Mouse (Mus musculus) forebrain, embryonic 16.5 days (tissue): ENCODE data around the gene Celf6. TPM values are rescaled to one million over a fixed set of nuclear protein-coding genes. Genes with fewer than 3 reads are reported as not detected.

Source experiments
- ATAC-seq: fragments of 200-750 bp; cut with Nextera tagmentation; 2 replicates; pipeline ENCODE4 v1.8.0; 2017; ENCODE audit warnings: mild to moderate bottlenecking, moderate library complexity
- H3K27ac ChIP-seq: fragments of 300-500 bp; sonication (generic); 2 replicates; pipeline ENCODE4 v1.5.1; 2014; ENCODE audit warnings: low read length, control low read depth
- H3K27me3 ChIP-seq: fragments of 300-500 bp; sonication (generic); replicated peaks from 2 replicates; pipeline ENCODE4 v1.6.1; 2014; ENCODE audit warnings: low read length; ENCODE audit not compliant: control insufficient read depth, insufficient read depth
- H3K36me3 ChIP-seq: fragments of 300-500 bp; sonication (generic); 2 replicates; pipeline ENCODE4 v1.6.1; 2014; ENCODE audit not compliant: control insufficient read depth, insufficient read depth
- H3K4me1 ChIP-seq: fragments of 300-500 bp; sonication (generic); replicated peaks from 2 replicates; pipeline ENCODE4 v1.6.1; 2014; ENCODE audit warnings: low read length; ENCODE audit not compliant: control insufficient read depth, insufficient read depth
- H3K4me2 ChIP-seq: fragments of 300-500 bp; sonication (generic); 2 replicates; pipeline ENCODE4 v1.6.1; 2014; ENCODE audit warnings: mild to moderate bottlenecking, low read length, control low read depth
- H3K4me3 ChIP-seq: fragments of 300-500 bp; sonication (generic); replicated peaks from 2 replicates; pipeline ENCODE4 v1.5.1; 2014; ENCODE audit warnings: mild to moderate bottlenecking, low read length, control low read depth
- H3K9ac ChIP-seq: fragments of 300-500 bp; sonication (generic); replicated peaks from 2 replicates; pipeline ENCODE4 v1.6.1; 2014; ENCODE audit warnings: low read depth, low read length, control low read depth
- H3K9me3 ChIP-seq: fragments of 300-500 bp; sonication (generic); 2 replicates; pipeline ENCODE4 v1.6.1; 2016; ENCODE audit warnings: low read length; ENCODE audit not compliant: control insufficient read depth
- WGBS: fragments of 180-500 bp; shearing (Covaris S2); extraction: QIAGEN DNeasy Blood & Tissue Kit; methylation state at CpG from one replicate; pipeline ENCODE4 v1.1.7; 2014; 5-methylcytosine and 5-hydroxymethylcytosine counted together
- polyA plus RNA-seq: library from polyadenylated mRNA; unstranded; fragments of >200 nt; fragmentation: Nextera tagmentation; extraction: Ambion mirVana; gene quantifications from 2 replicates; pipeline ENCODE4 v1.2.1, GENCODE M21; 2015

Celf6 gene
- polyA plus RNA-seq, 1 experiment from 2014 or later: 42.0 TPM

DNA sequence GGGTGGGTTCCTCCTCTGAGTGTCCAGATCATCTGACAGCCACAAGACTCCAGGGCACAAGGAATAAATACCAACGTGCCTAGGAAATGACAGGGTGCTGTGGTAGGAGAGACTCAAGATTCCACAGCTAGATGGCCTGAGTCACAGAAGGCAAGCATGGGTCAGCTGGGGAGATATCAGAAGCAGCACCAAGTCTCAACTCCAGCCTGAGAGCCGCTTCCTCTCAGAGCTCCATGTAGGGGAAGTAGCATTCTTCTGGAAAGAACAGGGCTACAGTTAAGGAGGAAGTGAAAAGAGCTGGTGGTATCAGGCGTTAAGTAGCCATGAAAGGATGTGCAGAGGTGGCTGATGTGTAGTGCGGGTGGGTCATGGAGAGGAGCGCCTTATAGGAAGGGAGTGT, 33.0 kb upstream of the Celf6 start:
- WGBS: 88% methylated on average over 5 of the region's 5 CpGs
- ATAC-seq: no peak
- no peak overlapping the region for H3K9ac ChIP-seq
- no peak overlapping the region for H3K27ac ChIP-seq
- no peaks in the 10 kb centered on the region for H3K9me3 ChIP-seq
- H3K36me3 ChIP-seq: no peaks in the 10 kb centered on the region
- peaks cover 11% of the 10 kb centered on the region for H3K4me1 ChIP-seq
- H3K4me3 ChIP-seq: no peak overlapping the region
- no peak overlapping the region for H3K4me2 ChIP-seq
- no peaks in the 10 kb centered on the region for H3K27me3 ChIP-seq

DNA sequence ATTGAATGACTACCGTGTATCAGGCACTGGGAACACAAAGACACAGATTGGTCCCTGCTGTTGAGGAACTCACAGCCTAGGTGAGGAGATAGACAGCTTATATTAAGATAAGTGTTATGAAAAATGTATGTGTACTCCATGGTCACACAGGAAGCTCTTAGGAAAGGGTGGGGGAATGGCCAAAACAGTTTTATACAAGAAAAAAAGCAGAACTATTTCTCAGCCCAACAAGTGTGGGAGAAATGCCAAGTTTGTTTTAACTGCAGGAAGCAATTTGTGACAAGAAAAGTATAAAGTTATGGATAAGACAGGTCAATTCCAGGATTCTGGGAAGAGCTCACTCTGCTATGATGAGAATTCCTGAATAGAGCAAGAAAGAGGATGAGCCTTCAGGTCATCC, 29.8 kb upstream of the Celf6 start:
- Histone ChIP-seq H3K4me1 (no peaks in the 10 kb centered on the region), H3K4me3 (no peak overlapping the region), H3K9me3 (no peaks in the 10 kb centered on the region), H3K36me3 (no peaks in the 10 kb centered on the region), H3K4me2 (no peak overlapping the region), H3K27ac (no peak overlapping the region), H3K9ac (no peak overlapping the region), H3K27me3 (no peaks in the 10 kb centered on the region)
- no peak for ATAC-seq
- WGBS: 93% methylated on average over 1 of the region's 1 CpGs

DNA sequence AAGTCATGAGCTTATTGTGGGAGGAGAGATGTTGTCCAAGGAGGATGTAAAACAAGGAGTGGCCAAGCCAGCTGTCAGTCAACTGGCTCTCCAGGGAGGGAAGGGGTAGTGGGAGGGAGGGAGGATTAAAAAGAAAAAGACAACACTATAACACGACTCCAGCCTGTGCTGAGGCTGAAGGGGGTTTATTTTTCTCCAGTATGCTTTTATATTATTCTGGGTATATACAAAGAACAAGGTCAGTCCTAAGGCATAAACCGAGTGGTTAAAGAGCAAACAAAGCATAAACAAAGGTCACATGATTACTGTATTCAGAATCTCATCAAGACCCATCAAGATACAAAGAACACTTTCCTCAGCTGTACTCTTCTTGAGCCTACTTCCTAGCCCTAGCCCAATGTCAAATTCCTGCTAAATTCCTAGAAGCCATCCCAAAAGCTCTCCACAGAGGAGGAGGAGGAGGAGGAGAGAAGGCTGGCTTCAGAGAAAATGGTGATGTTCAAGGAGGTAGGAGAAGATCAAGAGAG, 28.7 kb upstream of the Celf6 start:
- no peaks in the 10 kb centered on the region for H3K27me3 ChIP-seq
- H3K27ac ChIP-seq: no peak overlapping the region
- H3K36me3 ChIP-seq: no peaks in the 10 kb centered on the region
- no peaks in the 10 kb centered on the region for H3K9me3 ChIP-seq
- H3K4me1 ChIP-seq: no peaks in the 10 kb centered on the region
- no peak overlapping the region for H3K9ac ChIP-seq
- H3K4me2 ChIP-seq: no peak overlapping the region
- 53% methylated on average over 2 of the region's 2 CpGs for WGBS
- ATAC-seq: no peak
- no peak overlapping the region for H3K4me3 ChIP-seq

DNA sequence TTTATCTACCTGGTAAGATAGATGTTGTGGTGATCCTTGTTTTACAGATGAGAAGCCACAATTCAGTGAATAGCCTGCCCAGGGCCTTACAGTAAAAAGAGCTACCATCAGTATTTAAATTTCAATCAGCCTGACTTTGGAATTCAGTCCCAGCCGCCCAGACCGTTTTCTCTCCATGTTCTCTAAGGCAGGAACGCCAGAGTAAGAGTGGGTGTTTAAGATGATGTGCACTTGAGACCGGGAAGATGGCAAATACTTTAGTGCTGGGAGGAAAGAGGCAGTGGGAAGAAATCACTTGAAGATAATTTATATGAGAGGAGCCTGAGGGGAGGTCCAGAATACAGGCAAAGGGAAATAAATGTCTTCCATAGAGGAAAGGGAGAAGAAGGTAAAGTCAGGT, 27.6 kb upstream of the Celf6 start:
- no peak for ATAC-seq

DNA sequence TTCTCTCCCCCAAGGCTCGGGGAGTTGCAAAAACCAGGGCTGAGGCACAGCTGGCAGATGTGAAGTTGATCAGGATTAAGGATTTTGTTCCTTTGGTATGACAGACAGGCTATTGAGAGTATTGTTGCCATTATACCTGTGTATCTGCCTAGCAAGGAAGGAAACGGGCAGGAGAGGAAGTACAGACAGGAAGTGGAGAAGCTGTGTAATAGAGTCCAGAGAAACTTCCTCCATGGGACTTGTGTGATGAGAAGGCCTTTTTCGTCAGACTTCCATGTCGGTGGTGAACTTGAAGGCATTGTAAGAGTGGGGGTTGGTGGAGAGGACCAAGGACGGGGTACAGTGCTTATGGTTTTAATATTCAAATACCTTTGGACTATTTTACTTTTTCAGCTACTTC, 26.7 kb upstream of the Celf6 start:
- no peak overlapping the region for H3K27ac ChIP-seq
- H3K4me1 ChIP-seq: no peaks in the 10 kb centered on the region
- H3K27me3 ChIP-seq: no peaks in the 10 kb centered on the region
- H3K9me3 ChIP-seq: no peaks in the 10 kb centered on the region
- no peak overlapping the region for H3K4me3 ChIP-seq
- H3K4me2 ChIP-seq: no peak overlapping the region
- no peak overlapping the region for H3K9ac ChIP-seq
- 88% methylated on average over 5 of the region's 5 CpGs for WGBS
- no peaks in the 10 kb centered on the region for H3K36me3 ChIP-seq
- ATAC-seq: no peak

More for the DNA sequence above, 27.6 kb upstream of the Celf6 start:
- no peaks in the 10 kb centered on the region for H3K36me3 ChIP-seq
- H3K4me3 ChIP-seq: no peak overlapping the region
- no peak overlapping the region for H3K4me2 ChIP-seq
- no peaks in the 10 kb centered on the region for H3K9me3 ChIP-seq
- no peak overlapping the region for H3K27ac ChIP-seq
- no peak overlapping the region for H3K9ac ChIP-seq
- no peaks in the 10 kb centered on the region for H3K27me3 ChIP-seq
- no peaks in the 10 kb centered on the region for H3K4me1 ChIP-seq
- WGBS: 81% methylated on average over 4 of the region's 4 CpGs

DNA sequence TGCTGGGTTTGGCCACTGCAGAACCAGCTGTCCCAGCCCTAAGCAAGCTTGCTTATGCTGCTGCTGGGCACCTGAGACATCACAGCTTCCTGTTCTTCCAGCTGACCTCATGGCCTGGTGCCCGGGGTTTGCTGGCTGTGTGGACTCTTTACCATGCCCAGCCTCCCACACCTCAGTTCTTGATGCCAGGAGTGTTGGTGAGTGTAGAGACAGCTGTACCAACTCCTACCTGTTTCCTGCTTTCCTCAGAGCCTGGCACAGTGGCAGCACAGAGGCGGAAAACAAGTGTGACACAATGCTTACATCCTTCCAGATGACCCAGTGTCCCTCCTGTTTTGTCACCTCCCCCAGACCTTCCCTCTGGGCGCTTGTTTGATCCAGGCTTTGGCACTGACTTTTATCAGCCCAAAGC, 26.1 kb upstream of the Celf6 start:
- Histone ChIP-seq H3K9me3 (no peaks in the 10 kb centered on the region), H3K36me3 (peaks cover under 1% of the 10 kb centered on the region; the same call in 1 of the 2 replicates), H3K4me2 (no peak overlapping the region), H3K4me3 (no peak overlapping the region), H3K27me3 (no peaks in the 10 kb centered on the region), H3K9ac (no peak overlapping the region), H3K27ac (no peak overlapping the region), H3K4me1 (no peaks in the 10 kb centered on the region)
- no peak for ATAC-seq
- 83% methylated on average over 3 of the region's 3 CpGs for WGBS

DNA sequence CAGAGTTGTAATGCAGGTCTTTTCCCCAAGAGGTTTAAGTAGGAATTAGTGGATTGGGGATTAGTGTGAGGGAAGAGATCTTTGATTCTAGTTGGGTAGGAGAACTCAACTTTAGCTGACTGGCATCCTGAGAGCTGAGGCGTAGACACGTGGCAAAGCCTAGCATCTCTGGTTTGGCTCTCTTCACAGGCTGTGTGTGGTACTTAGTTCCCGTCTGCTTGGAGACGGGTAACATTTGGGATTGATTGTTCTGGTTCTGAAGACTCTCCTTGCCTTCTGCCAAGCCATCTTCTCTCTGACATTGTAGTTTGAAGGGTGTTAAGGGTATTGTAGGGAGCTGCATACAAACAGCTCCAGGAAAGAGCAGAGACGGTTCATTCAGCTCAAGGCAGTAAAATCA, 25.1 kb upstream of the Celf6 start:
- Histone ChIP-seq H3K4me1 (no peaks in the 10 kb centered on the region), H3K36me3 (peaks cover 2% of the 10 kb centered on the region; the same call in 1 of the 2 replicates), H3K9me3 (no peaks in the 10 kb centered on the region), H3K27me3 (no peaks in the 10 kb centered on the region), H3K4me3 (no peak overlapping the region), H3K27ac (no peak overlapping the region), H3K4me2 (no peak overlapping the region), H3K9ac (no peak overlapping the region)
- no peak for ATAC-seq
- 78% methylated on average over 5 of the region's 5 CpGs for WGBS

DNA sequence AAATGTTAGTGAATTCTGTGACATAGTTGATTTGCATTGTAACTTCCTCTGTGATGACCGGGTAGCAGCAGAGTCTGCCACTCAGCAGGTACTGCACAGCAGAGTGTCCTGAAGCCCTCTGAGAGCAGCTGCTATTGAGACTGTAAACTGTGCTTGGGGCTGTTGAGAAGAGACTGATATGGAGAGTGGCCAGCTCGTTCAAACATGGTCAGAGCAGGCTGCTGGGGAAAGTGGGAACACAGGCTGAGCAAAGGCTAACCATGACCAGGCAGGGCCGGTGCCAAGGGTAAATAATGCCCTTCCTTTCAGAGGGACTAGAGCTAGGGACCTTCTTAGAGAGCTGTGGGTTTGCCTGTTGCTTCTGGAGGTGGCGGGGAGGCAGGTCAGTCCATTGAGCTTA, 24.0 kb upstream of the Celf6 start:
- no peak overlapping the region for H3K9ac ChIP-seq
- ATAC-seq: no peak
- H3K27ac ChIP-seq: no peak overlapping the region
- H3K4me3 ChIP-seq: no peak overlapping the region
- no peaks in the 10 kb centered on the region for H3K27me3 ChIP-seq
- H3K9me3 ChIP-seq: no peaks in the 10 kb centered on the region
- H3K4me2 ChIP-seq: no peak overlapping the region
- WGBS: 92% methylated on average over 4 of the region's 4 CpGs
- no peaks in the 10 kb centered on the region for H3K4me1 ChIP-seq
- H3K36me3 ChIP-seq: peaks cover 2% of the 10 kb centered on the region; the same call in 1 of the 2 replicates

DNA sequence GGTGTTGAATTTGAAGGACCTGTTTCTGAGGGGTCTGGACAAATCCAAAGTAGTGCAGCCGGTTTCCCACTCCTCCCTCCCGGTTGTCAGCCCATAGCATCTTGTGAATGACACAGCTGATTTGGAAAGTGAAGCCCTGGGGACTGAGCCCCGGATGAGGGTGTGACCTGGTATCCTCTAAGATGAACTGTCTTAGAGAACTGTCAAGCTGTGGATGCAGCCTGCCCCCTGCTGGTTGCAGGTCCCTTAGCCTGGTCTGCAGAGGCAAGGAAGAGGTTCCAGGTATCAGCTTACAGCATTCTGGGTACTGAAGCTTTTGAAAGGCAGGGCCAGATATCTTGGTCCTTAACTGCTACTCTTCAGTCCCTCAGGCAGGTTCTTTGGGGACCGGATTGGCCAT, 12.1 kb upstream of the Celf6 start:
- whole genome bisulfite sequencing: 24% methylated on average over 4 of the region's 4 CpGs
- no peaks in the 10 kb centered on the region for H3K9me3 ChIP-seq
- no peak overlapping the region for H3K4me2 ChIP-seq

DNA sequence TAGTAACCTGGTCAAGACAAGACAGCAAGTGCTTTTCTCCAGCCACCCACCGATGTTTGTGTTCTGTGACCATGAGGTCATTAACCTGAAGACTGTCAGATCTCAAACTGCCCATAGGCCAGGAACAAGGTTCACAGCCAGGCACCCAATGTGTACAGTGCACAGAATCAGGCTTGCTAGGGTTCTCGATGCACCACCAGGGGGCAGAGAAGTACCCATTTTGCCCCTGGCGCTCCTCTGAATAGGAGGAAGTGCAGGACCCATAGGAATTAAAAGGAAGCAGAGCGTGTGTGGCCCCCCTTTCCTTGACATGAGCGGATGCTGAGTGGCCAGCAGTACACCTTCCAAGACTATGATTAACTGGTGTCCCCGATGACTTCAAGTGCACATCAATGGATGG, 10.6 kb upstream of the Celf6 start:
- Histone ChIP-seq H3K4me3 (no peak overlapping the region), H3K36me3 (no peaks in the 10 kb centered on the region), H3K27me3 (no peaks in the 10 kb centered on the region), H3K4me2 (no peak overlapping the region), H3K27ac (no peak overlapping the region), H3K9me3 (no peaks in the 10 kb centered on the region), H3K4me1 (no peaks in the 10 kb centered on the region), H3K9ac (no peak overlapping the region)
- ATAC-seq: peak; percentile 82
- WGBS: 27% methylated on average over 6 of the region's 6 CpGs

More for the DNA sequence above, 12.1 kb upstream of the Celf6 start:
- Histone ChIP-seq H3K36me3 (0 out of 2 replicates have a peak, but pooled peaks cover 3% of the 10 kb centered on the region), H3K4me1 (no peaks in the 10 kb centered on the region), H3K27ac (no peak overlapping the region; the same call in 1 of the 2 replicates), H3K4me3 (no peak overlapping the region), H3K27me3 (no peaks in the 10 kb centered on the region), H3K9ac (no peak overlapping the region)
- ATAC-seq: no peak
